Mouse (Mus musculus) hindbrain, embryonic 13.5 days (tissue): ENCODE measurements around the gene 6820408C15Rik. TPM values are rescaled to one million over a fixed set of nuclear protein-coding genes. Genes with fewer than 3 reads are reported as not detected.

Experiments
- ATAC-seq: fragments of 200-750 bp; cut with Nextera tagmentation; 2 replicates; pipeline ENCODE4 v1.8.0; 2017; ENCODE audit warnings: moderate TSS enrichment; ENCODE audit not compliant: low FRiP score
- H3K27ac ChIP-seq: fragments of 300-500 bp; sonication (generic); 2 replicates; pipeline ENCODE4 v1.5.1; 2015; ENCODE audit warnings: inconsistent platforms, mild to moderate bottlenecking, moderate library complexity
- H3K27me3 ChIP-seq: fragments of 300-500 bp; sonication (generic); 2 replicates; pipeline ENCODE4 v1.6.1; 2015; ENCODE audit warnings: mild to moderate bottlenecking, inconsistent platforms
- H3K36me3 ChIP-seq: fragments of 300-500 bp; sonication (generic); 2 replicates; pipeline ENCODE4 v1.6.1; 2015; ENCODE audit warnings: mild to moderate bottlenecking, inconsistent platforms
- H3K4me1 ChIP-seq: fragments of 300-500 bp; sonication (generic); replicated peaks from 2 replicates; pipeline ENCODE4 v1.6.1; 2015; ENCODE audit warnings: inconsistent platforms
- H3K4me2 ChIP-seq: fragments of 300-500 bp; sonication (generic); 2 replicates; pipeline ENCODE4 v1.6.1; 2015; ENCODE audit warnings: inconsistent platforms, mild to moderate bottlenecking, moderate library complexity
- H3K4me3 ChIP-seq: fragments of 300-500 bp; sonication (generic); 2 replicates; pipeline ENCODE4 v1.5.1; 2015; ENCODE audit warnings: mild to moderate bottlenecking, inconsistent platforms
- H3K9ac ChIP-seq: fragments of 300-500 bp; sonication (generic); 2 replicates; pipeline ENCODE4 v1.6.1; 2015; ENCODE audit warnings: mild to moderate bottlenecking, inconsistent platforms
- H3K9me3 ChIP-seq: fragments of 300-500 bp; sonication (generic); 2 replicates; pipeline ENCODE4 v1.6.1; 2016; ENCODE audit warnings: inconsistent platforms
- WGBS: fragments of 180-500 bp; shearing (Covaris S2); methylation state at CpG from one replicate; pipeline ENCODE4 v1.1.7; 2015; 5-methylcytosine and 5-hydroxymethylcytosine counted together
- polyA plus RNA-seq: library from polyadenylated mRNA; unstranded; fragments of >200 nt; fragmentation: Nextera tagmentation; extraction: Ambion mirVana; gene quantifications from 2 replicates; pipeline ENCODE4 v1.2.1, GENCODE M21; 2015

6820408C15Rik gene
- polyA plus RNA-seq, 1 experiment from 2014 or later: 3.9 TPM

DNA sequence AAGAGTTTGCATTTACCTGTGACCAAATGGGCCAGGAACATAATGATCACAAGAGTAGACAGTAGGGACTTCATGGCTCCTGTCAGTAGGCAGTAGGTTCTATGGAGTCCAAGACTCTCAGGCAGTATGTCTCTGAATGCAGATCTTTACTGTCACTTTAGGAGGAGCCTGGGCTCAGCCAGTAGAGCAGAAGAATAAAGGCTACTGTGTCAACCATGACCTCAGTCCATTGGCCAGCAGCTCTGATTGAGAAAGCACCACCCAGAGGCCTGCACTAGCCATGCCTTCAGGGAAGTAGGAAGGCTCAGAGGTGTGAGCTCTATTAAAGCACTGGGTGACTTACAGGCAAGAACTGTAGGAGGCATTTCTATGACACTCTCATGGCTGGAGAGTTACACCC, 74.7 kb downstream of the 6820408C15Rik start, which contains the start of gene Defb22:
TSS of gene Defb22 (minus strand) at position 101 of the 400 bp plus-strand sequence.
- H3K4me1 ChIP-seq: no peaks in the 10 kb centered on the region
- H3K9ac ChIP-seq: no peak within 1 kb of the TSS
- no peaks in the 10 kb centered on the region for H3K9me3 ChIP-seq
- H3K27ac ChIP-seq: no peak within 1 kb of the TSS
- no peaks in the 10 kb centered on the region for H3K36me3 ChIP-seq
- H3K4me2 ChIP-seq: no peak within 1 kb of the TSS
- H3K4me3 ChIP-seq: no peak within 1 kb of the TSS
- H3K27me3 ChIP-seq: no peaks in the 10 kb centered on the region
- ATAC-seq: no peak

DNA sequence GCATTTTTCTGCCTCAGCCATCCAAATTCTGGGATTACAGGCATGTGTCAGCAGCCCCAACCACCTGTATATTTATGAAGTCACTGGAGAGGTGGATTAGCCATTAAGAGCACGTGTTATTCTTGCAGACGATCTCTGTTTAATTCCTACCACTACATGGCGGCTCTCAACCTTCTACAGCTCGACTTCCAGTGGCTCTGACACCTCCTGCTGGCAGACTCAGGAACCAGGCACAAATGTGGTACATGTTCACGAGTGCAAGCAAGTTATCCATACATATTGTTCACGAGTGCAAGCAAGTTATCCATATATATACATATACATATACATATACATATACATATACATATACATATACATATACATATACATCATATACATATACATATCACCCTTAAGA, 77.8 kb downstream of the 6820408C15Rik start:
- no peaks in the 10 kb centered on the region for H3K9me3 ChIP-seq
- 81% methylated on average over 6 of the region's 6 CpGs for WGBS
- no peak overlapping the region for H3K9ac ChIP-seq
- H3K4me2 ChIP-seq: no peak overlapping the region
- no peak overlapping the region for H3K4me3 ChIP-seq
- H3K27ac ChIP-seq: no peak overlapping the region
- ATAC-seq: no peak
- no peaks in the 10 kb centered on the region for H3K27me3 ChIP-seq
- H3K4me1 ChIP-seq: no peaks in the 10 kb centered on the region
- no peaks in the 10 kb centered on the region for H3K36me3 ChIP-seq

Other genes with a start within 250 kb of the 6820408C15Rik start
- 122 and 127 TPM in 2 replicates for gene Csnk2a1, start 188.7 kb upstream of the 6820408C15Rik start, polyA plus RNA-seq
- 32.2 and 34.3 TPM in 2 replicates for gene Tbc1d20, start 121.8 kb upstream of the 6820408C15Rik start, polyA plus RNA-seq
- gene Rbck1, start 82.9 kb upstream of the 6820408C15Rik start, polyA plus RNA-seq: 97.5 and 98.9 TPM in 2 replicates
- 0.97 and 1.5 TPM in 2 replicates for gene Trib3, start 71.6 kb upstream of the 6820408C15Rik start, polyA plus RNA-seq
- 28.1 and 34.2 TPM in 2 replicates for gene Nrsn2, start 38.9 kb upstream of the 6820408C15Rik start, polyA plus RNA-seq
- gene Sox12, start 17.5 kb upstream of the 6820408C15Rik start, polyA plus RNA-seq: 16.4 and 16.9 TPM in 2 replicates
- gene Zcchc3, start 560 bp upstream of the 6820408C15Rik start, polyA plus RNA-seq: 20.1 and 21.5 TPM in 2 replicates
- not detected in 2 replicates for gene Defb23, start 49.0 kb downstream of the 6820408C15Rik start, polyA plus RNA-seq
- not detected in 2 replicates for gene Defb20, start 61.5 kb downstream of the 6820408C15Rik start, polyA plus RNA-seq
- not detected in 2 replicates for gene Defb22, start 74.6 kb downstream of the 6820408C15Rik start, polyA plus RNA-seq
- not detected in 2 replicates for gene Defb26, start 96.1 kb downstream of the 6820408C15Rik start, polyA plus RNA-seq
- not detected in 2 replicates for gene Defb28, start 102.7 kb downstream of the 6820408C15Rik start, polyA plus RNA-seq
- not detected in 2 replicates for gene Defb29, start 124.5 kb downstream of the 6820408C15Rik start, polyA plus RNA-seq
- not detected in 2 replicates for gene Gm17416, start 153.8 kb downstream of the 6820408C15Rik start, polyA plus RNA-seq
- gene Defb21, start 157.2 kb downstream of the 6820408C15Rik start, polyA plus RNA-seq: not detected in 2 replicates
- not detected in 2 replicates for gene Defb19, start 164.7 kb downstream of the 6820408C15Rik start, polyA plus RNA-seq
- gene Defb45, start 183.8 kb downstream of the 6820408C15Rik start, polyA plus RNA-seq: not detected in 2 replicates
- gene Defb36, start 188.7 kb downstream of the 6820408C15Rik start, polyA plus RNA-seq: not detected in 2 replicates
- not detected in 2 replicates for gene Defb25, start 207.5 kb downstream of the 6820408C15Rik start, polyA plus RNA-seq
- gene Rem1, start 211.4 kb downstream of the 6820408C15Rik start, polyA plus RNA-seq: 0.30 and 0.57 TPM in 2 replicates